Mouse (Mus musculus) testis, postnatal 14 days (tissue): Measurements from ENCODE around the gene Anapc2.

Experiments
- DNase-seq: peaks from one replicate; pipeline ENCODE4 v3.0.0; 2021; ENCODE audit warnings: low spot score

Anapc2 gene

GRCm38 (mm10) chr2:25303931-25304656, 31.8 kb downstream of the Anapc2 start:
- no peak for DNase-seq

- DNase-seq = no peak
Measured at GRCm38 (mm10) chr2:25304657-25305541, 32.6 kb downstream of the Anapc2 start.

- no peak for DNase-seq
Measured at GRCm38 (mm10) chr2:25305587-25306359, 33.5 kb downstream of the Anapc2 start.

- no peak for DNase-seq
Measured at GRCm38 (mm10) chr2:25310180-25310579, 37.9 kb downstream of the Anapc2 start.

GRCm38 (mm10) chr2:25310969-25311368, 38.7 kb downstream of the Anapc2 start:
- DNase-seq = no peak

- no peak for DNase-seq
Measured at GRCm38 (mm10) chr2:25311491-25311891, 39.2 kb downstream of the Anapc2 start.

DNA sequence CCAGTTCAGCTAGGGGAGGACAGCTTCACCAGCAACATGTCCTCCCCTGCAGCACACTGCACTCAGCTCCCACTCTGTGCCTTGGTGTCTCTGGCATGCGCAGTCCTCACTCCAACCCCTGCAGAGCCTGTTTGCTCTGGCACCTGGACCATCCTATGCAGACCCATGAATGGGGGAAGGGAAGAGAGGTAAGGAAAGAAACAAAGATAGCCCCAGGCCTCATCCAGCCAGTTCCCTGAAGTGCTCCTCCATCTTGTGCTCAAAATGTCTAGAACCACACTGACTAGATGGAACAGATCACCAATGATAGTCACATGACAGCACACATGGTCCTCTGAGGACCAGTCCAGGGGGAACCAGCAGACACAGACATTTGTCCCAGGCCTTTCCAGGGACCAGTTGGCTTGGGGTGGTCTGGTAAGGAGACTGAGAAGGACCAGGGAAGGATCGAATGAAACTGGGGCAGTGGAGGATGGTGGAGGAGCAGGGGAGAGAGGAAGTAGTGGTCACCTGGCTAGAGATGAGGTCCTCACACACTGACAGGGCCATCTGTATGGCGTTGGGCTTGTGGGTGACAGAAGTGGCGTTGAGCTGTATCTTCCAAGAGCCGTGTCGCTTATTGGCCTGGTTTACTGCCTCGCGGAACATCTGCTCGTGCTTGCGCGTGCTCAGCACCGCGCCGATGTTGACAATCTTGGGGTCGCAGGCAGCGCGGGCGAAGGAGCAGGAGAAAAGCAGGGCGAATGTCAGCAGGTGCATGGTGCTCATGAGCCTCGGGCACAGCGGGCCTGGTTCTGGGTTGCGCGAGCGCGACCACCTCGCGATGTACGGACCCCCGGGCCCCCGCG, 46.1 kb downstream of the Anapc2 start:
- DNase-seq = no peak

DNA sequence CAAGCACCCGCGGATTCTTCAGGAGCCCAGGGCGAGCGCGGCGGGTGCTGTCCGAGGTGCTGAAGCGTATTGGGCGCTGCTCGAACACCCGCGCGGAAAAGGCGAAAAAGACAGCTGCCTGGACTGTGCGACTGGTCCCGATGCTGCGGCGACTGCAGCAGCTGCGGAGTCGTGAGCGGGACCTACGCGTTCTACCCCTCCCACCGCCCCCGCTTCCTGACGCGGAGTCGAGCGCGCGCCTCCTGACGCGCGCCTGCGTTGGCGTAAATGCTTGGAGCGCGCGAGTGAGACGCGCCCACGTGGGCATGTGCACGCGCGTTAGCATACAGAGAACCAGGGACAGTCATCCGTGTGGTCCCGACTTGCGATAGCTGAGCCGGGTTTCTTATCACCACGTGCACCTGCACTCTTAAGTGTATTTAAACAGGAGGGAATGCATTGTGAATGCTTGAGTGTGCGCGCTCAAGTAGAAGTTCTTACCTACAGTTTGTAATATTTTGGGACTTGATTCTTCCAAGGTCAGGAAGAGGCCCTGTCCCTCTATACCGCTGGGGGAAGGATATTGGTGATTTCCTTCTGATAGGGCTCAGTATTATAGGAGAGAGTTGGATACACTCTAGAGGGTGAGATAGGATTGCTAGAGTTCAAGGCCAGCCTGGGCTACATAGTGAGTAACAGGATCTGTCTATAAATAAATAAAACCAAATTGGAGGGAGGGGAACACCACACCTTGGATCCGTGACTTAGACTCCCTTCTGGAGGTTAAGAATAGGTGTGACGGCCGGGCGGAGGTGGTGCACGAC, 46.9 kb downstream of the Anapc2 start, which contains the start of gene Grin1:
TSS of gene Grin1 (minus strand) at position 217 of the 803 bp plus-strand sequence.
- peak; percentile 62 for DNase-seq

GRCm38 (mm10) chr2:25320084-25320483, 47.8 kb downstream of the Anapc2 start:
- no peak for DNase-seq

GRCm38 (mm10) chr2:25326036-25326435, 53.8 kb downstream of the Anapc2 start:
- no peak for DNase-seq

DNA sequence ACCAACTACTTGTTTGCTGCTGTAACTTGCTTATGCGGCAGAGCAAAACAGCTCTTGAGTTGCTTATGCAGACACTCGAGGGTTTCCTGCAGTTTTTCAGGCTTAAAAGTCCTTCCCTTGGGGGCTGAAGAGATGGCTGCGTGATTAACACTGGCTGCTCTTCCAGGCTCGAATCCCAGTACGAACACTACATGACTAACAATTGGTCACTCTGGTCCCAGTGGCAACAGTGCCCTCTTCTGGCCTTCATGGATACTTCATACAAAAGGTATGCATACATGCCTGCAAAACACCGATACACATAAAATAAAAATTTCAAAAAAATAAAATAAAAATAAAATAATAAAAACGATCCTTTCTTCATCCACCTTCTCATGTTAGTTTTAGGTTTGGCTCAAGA, 56.2 kb downstream of the Anapc2 start:
- no peak for DNase-seq

- DNase-seq = no peak
Measured at GRCm38 (mm10) chr2:25331470-25331869, 59.2 kb downstream of the Anapc2 start.

- peak; percentile 99 for DNase-seq
Measured at GRCm38 (mm10) chr2:25332286-25333160, 60.2 kb downstream of the Anapc2 start, which contains the start of gene Man1b1. Man1b1 (plus strand) TSS chr2:25332338.

DNA sequence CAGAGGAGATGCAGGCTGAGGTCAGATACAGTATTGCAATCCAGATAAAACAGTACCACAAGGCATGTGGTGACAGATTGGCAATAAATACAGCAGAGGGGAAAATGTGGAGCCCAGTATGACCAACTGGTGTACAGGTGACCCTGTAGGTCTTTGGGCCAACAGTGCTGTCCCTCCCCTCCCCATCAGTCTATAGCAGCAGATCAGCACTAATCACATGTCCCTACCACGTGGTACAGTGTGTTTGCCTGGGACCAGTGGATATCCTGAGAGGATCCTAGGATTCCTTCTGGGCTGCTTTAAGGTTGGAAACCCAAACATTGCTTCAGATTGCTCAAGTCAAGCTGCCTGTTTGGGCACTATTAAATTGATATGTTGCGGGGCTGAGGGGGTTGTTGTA, 61.3 kb downstream of the Anapc2 start:
- no peak for DNase-seq
